Mouse (Mus musculus) heart, embryonic 12.5 days (tissue): ENCODE results near the gene Zfp697. TPM values are rescaled to one million over a fixed set of nuclear protein-coding genes. Genes with fewer than 3 reads are reported as not detected.

ENCODE experiments used
- ATAC-seq: fragments of 200-750 bp; cut with Nextera tagmentation; 2 replicates; pipeline ENCODE4 v1.8.0; 2017; ENCODE audit warnings: moderate TSS enrichment, moderate library complexity; ENCODE audit not compliant: insufficient number of reproducible peaks, low FRiP score
- H3K27ac ChIP-seq: fragments of 300-500 bp; sonication (generic); 2 replicates; pipeline ENCODE4 v1.5.1; 2016; ENCODE audit warnings: mild to moderate bottlenecking, moderate library complexity; ENCODE audit not compliant: poor library complexity, severe bottlenecking
- H3K27me3 ChIP-seq: fragments of 300-500 bp; sonication (generic); replicated peaks from 2 replicates; pipeline ENCODE4 v1.6.1; 2016; ENCODE audit warnings: mild to moderate bottlenecking, moderate library complexity
- H3K36me3 ChIP-seq: fragments of 300-500 bp; sonication (generic); 2 replicates; pipeline ENCODE4 v1.6.1; 2016; ENCODE audit warnings: mild to moderate bottlenecking, moderate library complexity
- H3K4me1 ChIP-seq: fragments of 300-500 bp; sonication (generic); replicated peaks from 2 replicates; pipeline ENCODE4 v1.6.1; 2016; ENCODE audit warnings: mild to moderate bottlenecking
- H3K4me2 ChIP-seq: fragments of 300-500 bp; sonication (generic); 2 replicates; pipeline ENCODE4 v1.6.1; 2016; ENCODE audit warnings: mild to moderate bottlenecking, moderate library complexity
- H3K4me3 ChIP-seq: fragments of 300-500 bp; sonication (generic); 2 replicates; pipeline ENCODE4 v1.5.1; 2016; ENCODE audit warnings: mild to moderate bottlenecking
- H3K9ac ChIP-seq: fragments of 300-500 bp; sonication (generic); 2 replicates; pipeline ENCODE4 v1.6.1; 2016; ENCODE audit warnings: mild to moderate bottlenecking, moderate library complexity
- H3K9me3 ChIP-seq: fragments of 300-500 bp; sonication (generic); replicated peaks from 2 replicates; pipeline ENCODE4 v1.6.1; 2016; ENCODE audit warnings: mild to moderate bottlenecking, moderate library complexity
- WGBS: fragments of 180-500 bp; shearing (Covaris S2); methylation state at CpG from one replicate; pipeline ENCODE4 v1.1.7; 2016; 5-methylcytosine and 5-hydroxymethylcytosine counted together
- polyA plus RNA-seq: library from polyadenylated mRNA; unstranded; fragments of >200 nt; fragmentation: Nextera tagmentation; extraction: Ambion mirVana; gene quantifications from 2 replicates; pipeline ENCODE4 v1.2.1, GENCODE M21; 2016

The Zfp697 gene
- polyA plus RNA-seq, 1 experiment from 2014 or later = 8.0 TPM

- Histone ChIP-seq H3K27ac (no peak overlapping the region), H3K9ac (no peak overlapping the region), H3K9me3 (no peaks in the 10 kb centered on the region), H3K4me2 (no peak overlapping the region), H3K4me1 (no peaks in the 10 kb centered on the region), H3K4me3 (no peak overlapping the region), H3K36me3 (no peaks in the 10 kb centered on the region), H3K27me3 (no peaks in the 10 kb centered on the region)
- ATAC-seq = no peak
- 68% methylated on average over 6 of the region's 6 CpGs for WGBS
Measured at GRCm38 (mm10) chr3:98348106-98348505, 34.2 kb upstream of the Zfp697 start.

DNA sequence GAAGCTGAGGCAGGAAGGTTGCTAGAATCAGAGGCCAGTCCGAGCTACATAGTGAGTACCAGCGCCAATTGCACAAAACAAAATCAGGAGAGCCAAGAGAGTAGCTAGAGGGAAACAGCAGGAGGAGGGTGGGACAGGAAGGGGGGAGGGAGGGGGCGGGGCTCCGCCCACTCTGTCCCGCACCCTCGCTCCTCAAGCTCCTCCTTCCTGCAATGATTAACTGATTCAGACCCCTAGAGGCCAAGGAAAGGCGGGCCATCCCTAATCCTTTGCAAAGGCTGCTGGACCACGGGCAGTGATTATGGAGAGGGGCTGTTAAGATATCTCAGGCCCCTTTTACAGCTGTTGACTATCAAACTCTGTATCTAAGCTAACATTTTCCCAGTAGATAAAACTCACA lies 33.6 kb upstream of the Zfp697 start:
- Histone ChIP-seq H3K4me2 (no peak overlapping the region), H3K27me3 (no peaks in the 10 kb centered on the region), H3K4me1 (no peaks in the 10 kb centered on the region), H3K9ac (no peak overlapping the region), H3K36me3 (no peaks in the 10 kb centered on the region), H3K9me3 (no peaks in the 10 kb centered on the region), H3K4me3 (no peak overlapping the region), H3K27ac (no peak overlapping the region)
- ATAC-seq = peak; percentile 29; the same call in 1 of the 2 replicates
- 23% methylated on average over 6 of the region's 8 CpGs for WGBS

GRCm38 (mm10) chr3:98353892-98354291 lies 28.4 kb upstream of the Zfp697 start:
- Histone ChIP-seq H3K27ac (no peak overlapping the region), H3K9me3 (no peaks in the 10 kb centered on the region), H3K27me3 (no peaks in the 10 kb centered on the region), H3K4me2 (no peak overlapping the region), H3K9ac (no peak overlapping the region), H3K4me1 (no peaks in the 10 kb centered on the region; the same call in 1 of the 2 replicates), H3K4me3 (no peak overlapping the region), H3K36me3 (no peaks in the 10 kb centered on the region)
- ATAC-seq = no peak
- WGBS = 28% methylated on average over 7 of the region's 7 CpGs

- no peak for ATAC-seq
- Histone ChIP-seq H3K36me3 (no peaks in the 10 kb centered on the region), H3K27me3 (no peaks in the 10 kb centered on the region), H3K9me3 (no peaks in the 10 kb centered on the region), H3K27ac (no peak overlapping the region), H3K4me3 (no peak overlapping the region), H3K4me2 (no peak overlapping the region), H3K4me1 (no peaks in the 10 kb centered on the region; the same call in 1 of the 2 replicates), H3K9ac (no peak overlapping the region)
- WGBS = 59% methylated on average over 10 of the region's 10 CpGs
Measured at GRCm38 (mm10) chr3:98355344-98356025, 26.8 kb upstream of the Zfp697 start.

DNA sequence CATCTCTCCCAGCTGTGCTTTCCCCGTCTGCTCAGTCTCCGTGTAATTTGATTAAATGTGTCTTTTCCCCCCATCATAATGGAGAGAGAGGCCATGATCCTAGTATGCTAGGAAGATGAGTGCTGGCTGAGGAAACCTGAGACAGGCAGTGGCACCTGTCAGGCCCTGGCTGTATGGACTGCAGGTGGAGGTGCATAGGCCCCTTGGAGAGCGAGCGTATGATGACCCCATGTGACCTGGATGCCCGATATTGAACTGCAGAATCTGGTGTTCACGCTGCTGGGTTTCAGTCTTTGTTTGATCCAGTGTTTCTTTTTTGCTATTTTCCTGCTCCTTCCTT lies 26.3 kb upstream of the Zfp697 start:
- H3K4me2 ChIP-seq = no peak overlapping the region
- no peak overlapping the region for H3K27ac ChIP-seq
- WGBS = 67% methylated on average over 6 of the region's 6 CpGs
- H3K36me3 ChIP-seq = no peaks in the 10 kb centered on the region
- H3K4me3 ChIP-seq = no peak overlapping the region
- no peaks in the 10 kb centered on the region for H3K27me3 ChIP-seq
- H3K4me1 ChIP-seq = no peaks in the 10 kb centered on the region; the same call in 1 of the 2 replicates
- no peak overlapping the region for H3K9ac ChIP-seq
- no peaks in the 10 kb centered on the region for H3K9me3 ChIP-seq
- no peak for ATAC-seq

- Histone ChIP-seq H3K4me2 (no peak overlapping the region), H3K9me3 (no peaks in the 10 kb centered on the region), H3K27me3 (no peaks in the 10 kb centered on the region), H3K9ac (no peak overlapping the region), H3K27ac (no peak overlapping the region), H3K4me3 (no peak overlapping the region), H3K4me1 (no peaks in the 10 kb centered on the region; the same call in 1 of the 2 replicates), H3K36me3 (no peaks in the 10 kb centered on the region)
- ATAC-seq = no peak
- 59% methylated on average over 3 of the region's 3 CpGs for WGBS
Measured at GRCm38 (mm10) chr3:98356632-98357370, 25.5 kb upstream of the Zfp697 start.

DNA sequence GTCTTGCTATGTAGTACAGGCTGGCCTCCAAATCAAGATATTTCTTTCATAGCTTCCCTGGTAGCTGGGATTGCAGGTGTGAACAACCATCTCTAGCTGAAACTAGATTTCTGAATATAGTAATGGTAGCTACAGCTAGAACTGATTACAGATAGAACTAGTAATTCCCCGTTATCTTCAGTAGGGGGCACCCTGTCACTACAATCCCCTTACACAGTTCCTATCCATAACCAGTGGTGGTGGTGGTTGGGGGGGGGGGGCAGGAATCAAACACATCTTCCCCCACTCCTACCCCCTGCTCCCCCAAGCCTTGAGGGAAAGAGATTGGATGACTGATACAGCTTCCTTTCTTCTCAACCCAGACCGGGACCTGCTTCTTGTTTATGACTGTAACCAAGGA lies 19.5 kb upstream of the Zfp697 start:
- ATAC-seq = no peak
- no peak overlapping the region for H3K4me3 ChIP-seq
- H3K36me3 ChIP-seq = no peaks in the 10 kb centered on the region

GRCm38 (mm10) chr3:98366086-98366485 lies 16.2 kb upstream of the Zfp697 start:
- H3K9me3 ChIP-seq = 0 out of 2 replicates have a peak, but pooled peaks cover under 1% of the 10 kb centered on the region
- H3K27me3 ChIP-seq = no peaks in the 10 kb centered on the region
- no peak for ATAC-seq
- no peaks in the 10 kb centered on the region for H3K36me3 ChIP-seq
- WGBS = 74% methylated on average over 3 of the region's 3 CpGs
- H3K4me3 ChIP-seq = no peak overlapping the region
- no peak overlapping the region for H3K4me2 ChIP-seq
- no peak overlapping the region for H3K27ac ChIP-seq
- no peaks in the 10 kb centered on the region for H3K4me1 ChIP-seq
- no peak overlapping the region for H3K9ac ChIP-seq

More for the DNA sequence above, 19.5 kb upstream of the Zfp697 start:
- Histone ChIP-seq H3K27me3 (no peaks in the 10 kb centered on the region), H3K4me2 (no peak overlapping the region), H3K9ac (no peak overlapping the region), H3K9me3 (no peaks in the 10 kb centered on the region), H3K4me1 (no peaks in the 10 kb centered on the region), H3K27ac (no peak overlapping the region)
- WGBS = 28% methylated on average over 2 of the region's 2 CpGs

DNA sequence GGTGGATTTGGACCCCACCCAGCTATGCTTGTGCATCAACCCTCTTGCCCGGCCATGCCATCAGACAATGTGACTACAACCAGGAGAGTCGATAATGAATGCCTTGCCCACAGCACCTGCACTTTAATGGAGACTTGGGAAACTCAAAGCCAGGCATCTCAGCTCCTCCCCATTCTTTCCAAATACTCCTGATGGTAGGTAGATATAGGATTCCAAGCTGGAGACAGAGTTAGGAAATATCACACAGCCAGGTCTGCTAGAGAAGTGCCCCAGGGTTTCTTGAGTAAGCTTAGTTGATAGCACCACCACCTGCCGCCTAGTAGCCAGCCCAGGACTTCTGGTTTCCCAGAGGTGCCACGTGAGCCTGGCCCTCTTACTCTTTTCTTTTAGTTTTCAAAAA lies 15.4 kb upstream of the Zfp697 start:
- H3K9ac ChIP-seq = no peak overlapping the region
- no peak overlapping the region for H3K4me3 ChIP-seq
- no peak overlapping the region for H3K4me2 ChIP-seq
- 0 out of 2 replicates have a peak, but pooled peaks cover 6% of the 10 kb centered on the region for H3K9me3 ChIP-seq
- no peaks in the 10 kb centered on the region for H3K27me3 ChIP-seq
- no peak overlapping the region for H3K27ac ChIP-seq
- no peaks in the 10 kb centered on the region for H3K36me3 ChIP-seq
- WGBS = 82% methylated on average over 4 of the region's 4 CpGs
- no peaks in the 10 kb centered on the region for H3K4me1 ChIP-seq
- no peak for ATAC-seq

GRCm38 (mm10) chr3:98368283-98368682 lies 14.0 kb upstream of the Zfp697 start:
- no peaks in the 10 kb centered on the region for H3K4me1 ChIP-seq
- H3K4me2 ChIP-seq = no peak overlapping the region
- no peaks in the 10 kb centered on the region for H3K27me3 ChIP-seq
- no peak for ATAC-seq
- no peak overlapping the region for H3K9ac ChIP-seq
- no peak overlapping the region for H3K4me3 ChIP-seq
- WGBS = 55% methylated on average over 4 of the region's 4 CpGs
- no peak overlapping the region for H3K27ac ChIP-seq
- H3K36me3 ChIP-seq = no peaks in the 10 kb centered on the region
- 0 out of 2 replicates have a peak, but pooled peaks cover 9% of the 10 kb centered on the region for H3K9me3 ChIP-seq

DNA sequence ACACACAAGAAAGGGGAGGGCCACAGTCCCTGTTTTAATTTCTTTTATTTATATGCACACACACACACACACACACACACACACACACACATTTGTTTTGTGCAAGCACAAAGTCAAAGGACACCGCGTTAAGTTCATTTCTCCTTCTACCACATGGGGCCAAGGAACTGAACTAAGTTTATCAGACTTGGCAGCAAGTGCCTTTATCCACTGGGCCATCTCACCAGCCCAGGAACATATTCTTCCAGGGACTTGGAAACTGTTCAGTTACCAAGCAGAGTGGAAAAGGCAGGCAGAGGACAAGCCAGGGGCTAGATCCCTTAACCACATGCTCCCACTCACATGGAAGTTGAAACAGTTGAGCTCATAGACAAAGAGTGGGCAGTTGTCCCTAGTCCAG lies 13.5 kb upstream of the Zfp697 start:
- 89% methylated on average over 2 of the region's 2 CpGs for WGBS
- no peak overlapping the region for H3K27ac ChIP-seq
- no peak overlapping the region for H3K4me2 ChIP-seq
- H3K4me3 ChIP-seq = no peak overlapping the region
- no peak overlapping the region for H3K9ac ChIP-seq
- 0 out of 2 replicates have a peak, but pooled peaks cover 9% of the 10 kb centered on the region for H3K9me3 ChIP-seq
- ATAC-seq = no peak
- H3K27me3 ChIP-seq = no peaks in the 10 kb centered on the region
- H3K4me1 ChIP-seq = peaks cover 4% of the 10 kb centered on the region; the same call in 1 of the 2 replicates
- H3K36me3 ChIP-seq = no peaks in the 10 kb centered on the region
